Mouse (Mus musculus): Measurements from ENCODE around the gene B4galnt3. TPM values are rescaled to one million over a fixed set of nuclear protein-coding genes. Genes with fewer than 3 reads are reported as not detected.

The B4galnt3 gene
- total and polyA plus RNA-seq, 2 experiments: 1.2 TPM

DNA sequence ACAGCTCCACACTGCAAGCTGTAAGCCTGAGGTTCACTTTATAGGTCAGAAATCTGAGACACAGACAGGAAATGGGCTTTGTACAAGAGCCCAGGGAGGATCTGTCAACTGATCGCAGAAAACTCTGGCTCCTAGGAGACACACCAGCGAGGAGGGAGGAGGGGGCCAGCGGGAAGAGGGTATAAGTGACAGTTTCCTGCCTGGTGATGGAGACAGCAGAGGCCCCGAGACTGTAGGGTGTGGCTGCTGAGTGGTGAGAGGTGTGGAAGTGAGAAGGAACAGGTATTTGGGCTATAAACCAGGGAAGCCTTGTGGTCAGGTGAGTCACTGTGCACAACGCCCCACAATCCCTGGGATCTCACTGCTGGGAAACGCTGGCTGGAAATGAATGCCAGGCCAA is 30.2 kb downstream of the B4galnt3 start:
- WGBS: 52% methylated on average over 6 of the region's 6 CpGs
- Histone ChIP-seq H3K27ac (replicated peaks; ENCODE audit: insufficient read depth, low read depth, low read length) (no peak overlapping the region), H3K4me1 (ENCODE audit: control insufficient read depth, insufficient read depth, low read length) (no peaks in the 10 kb centered on the region), H3K9ac (ENCODE audit: low read depth, low read length) (no peak overlapping the region), H3K36me3 (ENCODE audit: control insufficient read depth, insufficient read depth, low read length) (no peaks in the 10 kb centered on the region), H3K79me2 (ENCODE audit: control insufficient read depth, insufficient read depth, low read length) (no peaks in the 10 kb centered on the region), H3K27me3 (ENCODE audit: control insufficient read depth, insufficient read depth, low read length) (no peaks in the 10 kb centered on the region), H3K4me3 (ENCODE audit: insufficient read depth, low read depth, low read length) (no peak overlapping the region)
- no peak for TF ChIP-seq POLR2A (IDR thresholded peaks at IDR 0.05; ENCODE audit: extremely low read depth, insufficient read depth, low read length)
- TF ChIP-seq CTCF (IDR thresholded peaks at IDR 0.05; ENCODE audit: low read depth, low read length): no peak
- DNase-seq (ENCODE audit: extremely low read depth, low read depth, low spot score): no peak

DNA sequence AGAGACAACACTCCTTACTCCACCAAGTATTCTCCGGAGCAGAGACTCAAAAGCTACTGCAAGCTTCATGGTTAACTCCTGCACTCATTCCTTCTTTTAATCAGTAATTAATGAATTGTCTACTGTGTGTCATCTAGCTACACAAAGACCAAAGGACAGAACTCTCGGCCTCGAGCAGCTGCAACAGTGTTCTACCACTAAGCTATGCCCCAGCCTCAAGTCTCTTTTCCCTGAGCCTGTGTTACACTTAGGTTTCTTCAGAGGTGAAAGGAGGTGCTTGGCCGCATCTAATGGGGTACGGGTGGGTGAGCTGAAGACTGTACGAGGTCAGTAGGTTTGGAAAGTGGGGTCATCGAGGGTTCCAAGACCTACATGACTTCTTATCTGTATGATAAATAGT is 30.8 kb downstream of the B4galnt3 start:
- no peak overlapping the region for H3K27ac ChIP-seq (replicated peaks; ENCODE audit: insufficient read depth, low read depth, low read length)
- DNase-seq (ENCODE audit: extremely low read depth, low read depth, low spot score): no peak
- H3K4me1 ChIP-seq (ENCODE audit: control insufficient read depth, insufficient read depth, low read length): no peaks in the 10 kb centered on the region
- H3K79me2 ChIP-seq (ENCODE audit: control insufficient read depth, insufficient read depth, low read length): no peaks in the 10 kb centered on the region
- 74% methylated on average over 7 of the region's 7 CpGs for WGBS
- no peak overlapping the region for H3K9ac ChIP-seq (ENCODE audit: low read depth, low read length)
- H3K4me3 ChIP-seq (ENCODE audit: insufficient read depth, low read depth, low read length): no peak overlapping the region
- no peaks in the 10 kb centered on the region for H3K36me3 ChIP-seq (ENCODE audit: control insufficient read depth, insufficient read depth, low read length)
- no peaks in the 10 kb centered on the region for H3K27me3 ChIP-seq (ENCODE audit: control insufficient read depth, insufficient read depth, low read length)
- no peak for TF ChIP-seq POLR2A (IDR thresholded peaks at IDR 0.05; ENCODE audit: extremely low read depth, insufficient read depth, low read length)

DNA sequence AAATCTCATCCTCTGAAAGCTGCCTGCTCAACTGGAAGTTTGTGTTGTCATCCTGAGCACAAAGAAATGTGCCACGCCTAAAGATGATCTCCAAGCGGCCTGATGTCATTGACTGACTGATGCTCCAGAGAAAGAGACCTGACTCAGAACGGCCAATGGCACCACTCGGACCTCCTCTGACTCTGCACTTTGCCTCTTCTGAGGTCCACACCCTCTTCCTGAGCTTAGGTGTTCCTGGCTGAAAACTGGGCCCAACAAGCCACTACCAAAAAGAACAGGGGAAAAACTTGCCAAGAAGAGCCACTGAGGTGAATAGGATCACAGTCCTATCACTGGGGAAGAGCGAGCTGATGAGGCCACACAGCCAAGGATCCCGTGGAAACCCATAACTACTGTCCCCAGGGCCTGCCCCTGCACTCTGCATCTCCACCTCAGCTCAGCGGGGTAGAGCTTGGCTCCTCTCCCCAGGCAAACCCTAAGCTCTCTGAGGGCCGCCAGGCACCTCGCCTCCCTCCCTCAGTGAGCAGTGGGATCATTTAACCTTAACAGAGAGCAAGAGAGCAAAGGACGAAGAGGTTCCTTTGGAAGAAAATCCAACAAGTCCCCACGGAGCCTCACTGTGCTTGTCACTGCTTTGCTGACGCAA is 31.4 kb downstream of the B4galnt3 start:
- no peak overlapping the region for H3K27ac ChIP-seq (replicated peaks; ENCODE audit: insufficient read depth, low read depth, low read length)
- 69% methylated on average over 12 of the region's 12 CpGs for WGBS

DNA sequence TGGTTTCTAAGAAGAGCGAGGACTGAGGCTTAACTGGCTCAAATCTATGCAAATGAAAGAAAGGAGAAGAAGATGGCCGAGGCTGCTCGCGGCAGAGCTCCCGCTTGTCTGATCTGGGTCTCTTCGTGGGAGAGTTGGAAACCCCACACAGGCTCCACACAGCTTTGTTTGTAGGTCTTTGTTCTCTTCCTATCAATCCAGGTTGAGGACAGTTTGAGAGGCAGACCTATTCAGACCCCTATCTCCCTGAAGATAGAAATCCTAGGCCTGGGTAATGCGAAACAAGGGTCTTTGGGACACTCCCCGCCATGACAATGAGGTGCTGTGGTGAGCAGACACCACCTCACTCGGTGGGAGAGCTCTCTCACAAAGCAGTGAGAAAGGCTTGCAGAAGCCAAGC is 34.9 kb downstream of the B4galnt3 start:
- no peaks in the 10 kb centered on the region for H3K4me1 ChIP-seq (ENCODE audit: control insufficient read depth, insufficient read depth, low read length)
- no peak overlapping the region for H3K4me3 ChIP-seq (ENCODE audit: insufficient read depth, low read depth, low read length)
- DNase-seq (ENCODE audit: extremely low read depth, low read depth, low spot score): no peak
- H3K9ac ChIP-seq (ENCODE audit: low read depth, low read length): no peak overlapping the region
- 44% methylated on average over 9 of the region's 9 CpGs for WGBS
- no peaks in the 10 kb centered on the region for H3K79me2 ChIP-seq (ENCODE audit: control insufficient read depth, insufficient read depth, low read length)
- H3K36me3 ChIP-seq (ENCODE audit: control insufficient read depth, insufficient read depth, low read length): no peaks in the 10 kb centered on the region
- H3K27ac ChIP-seq (replicated peaks; ENCODE audit: insufficient read depth, low read depth, low read length): no peak overlapping the region
- TF ChIP-seq CTCF (IDR thresholded peaks at IDR 0.05; ENCODE audit: low read depth, low read length) (no peak), POLR2A (IDR thresholded peaks at IDR 0.05; ENCODE audit: extremely low read depth, insufficient read depth, low read length) (no peak)
- H3K27me3 ChIP-seq (ENCODE audit: control insufficient read depth, insufficient read depth, low read length): no peaks in the 10 kb centered on the region

More for the DNA sequence above, 31.4 kb downstream of the B4galnt3 start:
- DNase-seq (ENCODE audit: extremely low read depth, low read depth, low spot score): no peak
- Histone ChIP-seq H3K4me3 (ENCODE audit: insufficient read depth, low read depth, low read length) (no peak overlapping the region), H3K9ac (ENCODE audit: low read depth, low read length) (no peak overlapping the region), H3K4me1 (ENCODE audit: control insufficient read depth, insufficient read depth, low read length) (no peaks in the 10 kb centered on the region), H3K27me3 (ENCODE audit: control insufficient read depth, insufficient read depth, low read length) (no peaks in the 10 kb centered on the region), H3K79me2 (ENCODE audit: control insufficient read depth, insufficient read depth, low read length) (no peaks in the 10 kb centered on the region), H3K36me3 (ENCODE audit: control insufficient read depth, insufficient read depth, low read length) (no peaks in the 10 kb centered on the region)
- TF ChIP-seq CTCF (IDR thresholded peaks at IDR 0.05; ENCODE audit: low read depth, low read length): no peak

DNA sequence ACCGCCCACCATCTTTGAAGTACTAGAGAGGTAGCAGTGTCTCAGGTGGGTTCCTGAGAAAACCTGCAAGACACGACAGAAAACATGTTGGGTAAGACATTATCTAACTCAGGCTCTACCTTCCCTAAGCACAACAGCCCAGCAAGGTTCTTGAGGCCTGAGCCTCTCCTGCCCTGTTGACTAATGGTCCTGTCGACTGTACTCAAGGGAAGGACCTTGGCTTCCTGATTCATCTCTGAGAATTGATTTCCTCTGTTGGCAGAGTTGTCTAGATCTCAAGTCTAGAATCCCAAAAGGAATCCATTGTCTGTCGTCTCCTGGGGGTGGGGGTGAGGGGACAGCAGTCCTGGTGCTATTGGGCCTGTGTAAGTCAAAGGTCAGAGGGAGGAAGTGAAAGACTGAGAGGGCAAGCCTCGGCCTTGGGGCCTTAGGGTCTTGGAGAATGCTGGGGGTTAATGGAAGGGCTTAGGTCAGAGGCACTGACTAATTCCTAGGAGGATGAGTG is 37.9 kb downstream of the B4galnt3 start:
- Histone ChIP-seq H3K27ac (replicated peaks; ENCODE audit: insufficient read depth, low read depth, low read length) (no peak overlapping the region), H3K27me3 (ENCODE audit: control insufficient read depth, insufficient read depth, low read length) (no peaks in the 10 kb centered on the region), H3K36me3 (ENCODE audit: control insufficient read depth, insufficient read depth, low read length) (no peaks in the 10 kb centered on the region), H3K4me1 (ENCODE audit: control insufficient read depth, insufficient read depth, low read length) (peaks cover 7% of the 10 kb centered on the region), H3K9ac (ENCODE audit: low read depth, low read length) (no peak overlapping the region), H3K4me3 (ENCODE audit: insufficient read depth, low read depth, low read length) (no peak overlapping the region), H3K79me2 (ENCODE audit: control insufficient read depth, insufficient read depth, low read length) (no peaks in the 10 kb centered on the region)
- TF ChIP-seq POLR2A (IDR thresholded peaks at IDR 0.05; ENCODE audit: extremely low read depth, insufficient read depth, low read length) (no peak), CTCF (IDR thresholded peaks at IDR 0.05; ENCODE audit: low read depth, low read length) (no peak)
- WGBS: 67% methylated on average over 5 of the region's 5 CpGs
- DNase-seq (ENCODE audit: extremely low read depth, low read depth, low spot score): no peak

DNA sequence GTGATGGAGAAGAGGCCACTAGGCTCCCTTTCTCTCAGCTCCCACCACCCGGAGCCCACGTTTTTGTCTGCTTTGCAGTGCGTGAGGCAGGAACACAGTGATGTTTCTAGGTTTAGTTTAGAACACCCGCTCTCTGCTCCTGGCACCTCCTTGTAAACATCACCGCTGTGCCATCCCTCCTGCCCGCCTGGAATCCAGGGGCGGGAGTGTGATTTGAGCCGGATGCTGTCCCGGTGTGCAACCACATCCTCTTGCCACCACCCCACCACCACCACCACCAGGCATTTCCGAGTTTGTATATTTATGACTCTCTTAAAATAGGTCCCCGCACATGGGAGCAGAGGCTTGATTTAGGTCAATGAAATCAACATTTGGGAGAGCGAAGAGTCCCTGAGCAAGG is 38.7 kb downstream of the B4galnt3 start:
- DNase-seq (ENCODE audit: extremely low read depth, low read depth, low spot score): no peak
- Histone ChIP-seq H3K36me3 (ENCODE audit: control insufficient read depth, insufficient read depth, low read length) (no peaks in the 10 kb centered on the region), H3K9ac (ENCODE audit: low read depth, low read length) (no peak overlapping the region), H3K27me3 (ENCODE audit: control insufficient read depth, insufficient read depth, low read length) (no peaks in the 10 kb centered on the region), H3K4me3 (ENCODE audit: insufficient read depth, low read depth, low read length) (no peak overlapping the region), H3K4me1 (ENCODE audit: control insufficient read depth, insufficient read depth, low read length) (peaks cover 12% of the 10 kb centered on the region), H3K27ac (replicated peaks; ENCODE audit: insufficient read depth, low read depth, low read length) (no peak overlapping the region), H3K79me2 (ENCODE audit: control insufficient read depth, insufficient read depth, low read length) (no peaks in the 10 kb centered on the region)
- 87% methylated on average over 12 of the region's 12 CpGs for WGBS
- TF ChIP-seq POLR2A (IDR thresholded peaks at IDR 0.05; ENCODE audit: extremely low read depth, insufficient read depth, low read length): no peak
- no peak for TF ChIP-seq CTCF (IDR thresholded peaks at IDR 0.05; ENCODE audit: low read depth, low read length)

Data from liver, adult 2 months (tissue).